In genomic region chrX:11365151-11365550, GRCm38 (mm10) we compare ENCODE assay signal across 42 mouse cellular contexts. TPM values are rescaled to one million over a fixed set of nuclear protein-coding genes. Genes with fewer than 3 reads are reported as not detected.
DNase-seq lines count a peak whose midpoint lies in the region; ATAC-seq and TF ChIP-seq lines count a peak whose summit lies in the region.
"Had no signal": no experiment of that assay in that cellular context is flagged by ENCODE, and none has a peak within 500 bp of the region (broad histone marks: within the 10 kb centered on the region; RNA-seq: fewer than 3 reads in every experiment).

No protein-coding gene starts in this region.

- ATAC-seq in midbrain, embryonic 15.5 days (replicated peaks): peak; percentile 52; the same call in 1 of the 2 replicates
- no peak for ATAC-seq in limb, embryonic 11.5 days (ENCODE audit: insufficient number of reproducible peaks, low FRiP score, low TSS enrichment, low read depth)
- no peak for ATAC-seq in intestine, postnatal 0 days
- no peak for ATAC-seq in frontal cortex, adult (ENCODE audit: low TSS enrichment)
- ATAC-seq: lung, postnatal 0 days had no signal

- no peaks in the 10 kb centered on the region for H3K9me3 ChIP-seq in midbrain, embryonic 15.5 days
- H3K9me3 ChIP-seq in midbrain, embryonic 10.5 days (replicated peaks): no peaks in the 10 kb centered on the region
- H3K9me3 ChIP-seq in embryonic facial prominence, embryonic 10.5 days: no peaks in the 10 kb centered on the region
- H3K9me3 ChIP-seq in limb, embryonic 11.5 days (ENCODE audit: control insufficient read depth, low read length): no peaks in the 10 kb centered on the region
- no peaks in the 10 kb centered on the region for H3K9me3 ChIP-seq in intestine, postnatal 0 days (ENCODE audit: control insufficient read depth)
- H3K9me3 ChIP-seq: embryonic facial prominence, embryonic 12.5 days; hindbrain, embryonic 13.5 days; liver, embryonic 13.5 days; neural tube, embryonic 15.5 days had no signal

- 44% methylated on average over 12 of the region's 12 CpGs for WGBS in midbrain, embryonic 15.5 days
- 73% methylated on average over 12 of the region's 12 CpGs for WGBS in midbrain, embryonic 10.5 days
- 52% methylated on average over 12 of the region's 12 CpGs for WGBS in embryonic facial prominence, embryonic 10.5 days
- 33% methylated on average over 12 of the region's 12 CpGs for WGBS in limb, embryonic 11.5 days
- WGBS in intestine, postnatal 0 days: 58% methylated on average over 12 of the region's 12 CpGs

- no peaks in the 10 kb centered on the region; the same call in 1 of the 2 replicates for H3K4me1 ChIP-seq in midbrain, embryonic 15.5 days
- H3K4me1 ChIP-seq in midbrain, embryonic 10.5 days: no peaks in the 10 kb centered on the region
- peaks cover 9% of the 10 kb centered on the region for H3K4me1 ChIP-seq in embryonic facial prominence, embryonic 10.5 days
- H3K4me1 ChIP-seq in limb, embryonic 11.5 days (ENCODE audit: control insufficient read depth, insufficient read depth, low read length): 0 out of 2 replicates have a peak, but pooled peaks cover 5% of the 10 kb centered on the region
- H3K4me1 ChIP-seq in intestine, postnatal 0 days (replicated peaks; ENCODE audit: control insufficient read depth, insufficient read depth, low read length): no peaks in the 10 kb centered on the region
- H3K4me1 ChIP-seq: liver, embryonic 13.5 days; neural tube, embryonic 15.5 days had no signal

- H3K9ac ChIP-seq in midbrain, embryonic 15.5 days: no peak overlapping the region
- H3K9ac ChIP-seq in limb, embryonic 11.5 days (ENCODE audit: low read length): no peak overlapping the region
- no peak overlapping the region for H3K9ac ChIP-seq in intestine, postnatal 0 days (ENCODE audit: low read depth, low read length)
- H3K9ac ChIP-seq: embryonic facial prominence, embryonic 12.5 days; hindbrain, embryonic 13.5 days; liver, embryonic 13.5 days; neural tube, embryonic 15.5 days had no signal

- TF ChIP-seq CTCF in intestine, postnatal 0 days (IDR thresholded peaks at IDR 0.05; ENCODE audit: low read depth): no peak

- H3K27ac ChIP-seq in midbrain, embryonic 15.5 days: no peak overlapping the region
- no peak overlapping the region for H3K27ac ChIP-seq in midbrain, embryonic 10.5 days (replicated peaks)
- no peak overlapping the region; the same call in 1 of the 2 replicates for H3K27ac ChIP-seq in embryonic facial prominence, embryonic 10.5 days (replicated peaks)
- no peak overlapping the region for H3K27ac ChIP-seq in limb, embryonic 11.5 days (replicated peaks; ENCODE audit: low read depth, low read length)
- no peak overlapping the region for H3K27ac ChIP-seq in intestine, postnatal 0 days (ENCODE audit: low read depth, low read length)
- H3K27ac ChIP-seq: embryonic facial prominence, embryonic 12.5 days; gastrocnemius, adult 2 months; hindbrain, embryonic 13.5 days; layer of hippocampus, adult 2 months; left cerebral cortex, adult 2 months; liver, embryonic 13.5 days; neural tube, embryonic 15.5 days had no signal

- no peaks in the 10 kb centered on the region for H3K36me3 ChIP-seq in midbrain, embryonic 15.5 days (replicated peaks)
- no peaks in the 10 kb centered on the region for H3K36me3 ChIP-seq in midbrain, embryonic 10.5 days
- H3K36me3 ChIP-seq in embryonic facial prominence, embryonic 10.5 days (replicated peaks): no peaks in the 10 kb centered on the region
- H3K36me3 ChIP-seq in limb, embryonic 11.5 days (ENCODE audit: control insufficient read depth, insufficient read depth, low read length): no peaks in the 10 kb centered on the region
- no peaks in the 10 kb centered on the region for H3K36me3 ChIP-seq in intestine, postnatal 0 days (ENCODE audit: control insufficient read depth, insufficient read depth)
- H3K36me3 ChIP-seq: embryonic facial prominence, embryonic 12.5 days; hindbrain, embryonic 13.5 days; liver, embryonic 13.5 days; neural tube, embryonic 15.5 days had no signal

- H3K4me3 ChIP-seq in midbrain, embryonic 15.5 days: no peak overlapping the region
- no peak overlapping the region for H3K4me3 ChIP-seq in midbrain, embryonic 10.5 days
- H3K4me3 ChIP-seq in embryonic facial prominence, embryonic 10.5 days: no peak overlapping the region
- H3K4me3 ChIP-seq in limb, embryonic 11.5 days (ENCODE audit: low read depth, low read length): no peak overlapping the region
- H3K4me3 ChIP-seq in intestine, postnatal 0 days (ENCODE audit: low read depth, low read length): no peak overlapping the region
- H3K4me3 ChIP-seq: embryonic facial prominence, embryonic 12.5 days; gastrocnemius, adult 2 months; hindbrain, embryonic 13.5 days; layer of hippocampus, adult 2 months; left cerebral cortex, adult 2 months; liver, embryonic 13.5 days; megakaryocyte, embryonic 14.5 days; neural tube, embryonic 15.5 days had no signal

- peak; percentile 55 for DNase-seq in heart, adult 11 months
- no peak for DNase-seq in heart, adult 18-20 months
- DNase-seq in midbrain, embryonic 10.5 days (ENCODE audit: low spot score): no peak
- peak; percentile 49 for DNase-seq in embryonic facial prominence, embryonic 10.5 days (ENCODE audit: low spot score)
- peak; percentile 46 for DNase-seq in limb, embryonic 11.5 days (ENCODE audit: low spot score)
- DNase-seq: adrenal gland, adult 2 months; adrenal gland, postnatal 36 days; cerebellum, adult 11 months; cerebellum, adult 9-10 months; cerebellum, postnatal 36 days; gastrocnemius, adult 2 months; gastrocnemius, postnatal 36 days; heart, postnatal 14 days; kidney, adult 2 months; kidney, postnatal 36 days; liver, embryonic 13.5 days; lung, adult 18-20 months; lung, postnatal 4 days; retina, postnatal 1 day; right cerebral cortex, postnatal 14 days had no signal

- no peak overlapping the region for H3K4me2 ChIP-seq in midbrain, embryonic 15.5 days
- no peak overlapping the region for H3K4me2 ChIP-seq in limb, embryonic 11.5 days (ENCODE audit: low read depth, severe bottlenecking)
- no peak overlapping the region for H3K4me2 ChIP-seq in intestine, postnatal 0 days (replicated peaks; ENCODE audit: low read depth)
- H3K4me2 ChIP-seq: embryonic facial prominence, embryonic 12.5 days; hindbrain, embryonic 13.5 days; liver, embryonic 13.5 days; neural tube, embryonic 15.5 days had no signal

- H3K27me3 ChIP-seq in midbrain, embryonic 15.5 days (replicated peaks): 0 out of 2 replicates have a peak, but pooled peaks cover 3% of the 10 kb centered on the region
- peaks cover 92% of the 10 kb centered on the region for H3K27me3 ChIP-seq in midbrain, embryonic 10.5 days (ENCODE audit: low read depth, poor library complexity, severe bottlenecking)
- peaks cover 96% of the 10 kb centered on the region for H3K27me3 ChIP-seq in embryonic facial prominence, embryonic 10.5 days (replicated peaks; ENCODE audit: low read depth, poor library complexity, severe bottlenecking)
- H3K27me3 ChIP-seq in limb, embryonic 11.5 days (ENCODE audit: control insufficient read depth, insufficient read depth, low read length): no peaks in the 10 kb centered on the region
- 0 out of 2 replicates have a peak, but pooled peaks cover under 1% of the 10 kb centered on the region for H3K27me3 ChIP-seq in intestine, postnatal 0 days (replicated peaks; ENCODE audit: control insufficient read depth, insufficient read depth, low read length)
- H3K27me3 ChIP-seq: liver, embryonic 13.5 days had no signal

RNA-seq across cellular contexts. Expression of gene H2al1j, which starts 37.5 kb away (rescaled TPM):
- total RNA-seq in heart, adult 18-20 months (2021): not detected
- polyA plus RNA-seq in midbrain, embryonic 15.5 days (2015; fragmentation: Nextera tagmentation; extraction: Ambion mirVana): not detected in 2 replicates
- not detected in 2 replicates for polyA plus RNA-seq in midbrain, embryonic 10.5 days (2016; fragmentation: Nextera tagmentation; extraction: Ambion mirVana)
- polyA plus RNA-seq in embryonic facial prominence, embryonic 10.5 days (2016; fragmentation: Nextera tagmentation; extraction: Ambion mirVana): not detected in 2 replicates
- not detected in 2 replicates for polyA plus RNA-seq in limb, embryonic 11.5 days (2014; fragmentation: Nextera tagmentation; extraction: Ambion mirVana)
- not detected in 2 replicates for polyA plus RNA-seq in intestine, postnatal 0 days (2015; fragmentation: Nextera tagmentation; extraction: Ambion mirVana)
- total RNA-seq: adrenal gland, adult 2 months; adrenal gland, postnatal 36 days; gastrocnemius, adult 2 months; gastrocnemius, postnatal 36 days; heart, postnatal 14 days; layer of hippocampus, adult 2 months; layer of hippocampus, postnatal 14 days; left cerebral cortex, adult 2 months; left cerebral cortex, postnatal 25 days; monocyte, adult 5-6 weeks had no signal
- polyA plus RNA-seq: adrenal gland, adult 2 months; embryonic facial prominence, embryonic 12.5 days; forebrain, embryonic 11.5 days; heart, embryonic 14.5 days; hindbrain, embryonic 13.5 days; intestine, embryonic 14.5 days; kidney, adult 2 months; kidney, embryonic 16.5 days; limb, embryonic 14.5 days; liver, embryonic 13.5 days; lung, postnatal 0 days; neural tube, embryonic 15.5 days; small intestine, adult 2 months; stomach, embryonic 14.5 days; testis, adult 2 months; thymus, postnatal 0 days had no signal

RNA-seq across cellular contexts. Expression of gene H2al1i, which starts 40.7 kb away (rescaled TPM):
- not detected for total RNA-seq in heart, adult 18-20 months (2021)
- not detected in 2 replicates for polyA plus RNA-seq in midbrain, embryonic 15.5 days (2015; fragmentation: Nextera tagmentation; extraction: Ambion mirVana)
- polyA plus RNA-seq in midbrain, embryonic 10.5 days (2016; fragmentation: Nextera tagmentation; extraction: Ambion mirVana): not detected in 2 replicates
- polyA plus RNA-seq in embryonic facial prominence, embryonic 10.5 days (2016; fragmentation: Nextera tagmentation; extraction: Ambion mirVana): not detected in 2 replicates
- polyA plus RNA-seq in limb, embryonic 11.5 days (2014; fragmentation: Nextera tagmentation; extraction: Ambion mirVana): not detected in 2 replicates
- not detected in 2 replicates for polyA plus RNA-seq in intestine, postnatal 0 days (2015; fragmentation: Nextera tagmentation; extraction: Ambion mirVana)
- total RNA-seq: adrenal gland, adult 2 months; adrenal gland, postnatal 36 days; gastrocnemius, adult 2 months; gastrocnemius, postnatal 36 days; heart, postnatal 14 days; layer of hippocampus, adult 2 months; layer of hippocampus, postnatal 14 days; left cerebral cortex, adult 2 months; left cerebral cortex, postnatal 25 days; monocyte, adult 5-6 weeks had no signal
- polyA plus RNA-seq: adrenal gland, adult 2 months; embryonic facial prominence, embryonic 12.5 days; forebrain, embryonic 11.5 days; heart, embryonic 14.5 days; hindbrain, embryonic 13.5 days; intestine, embryonic 14.5 days; kidney, adult 2 months; kidney, embryonic 16.5 days; limb, embryonic 14.5 days; liver, embryonic 13.5 days; lung, postnatal 0 days; neural tube, embryonic 15.5 days; small intestine, adult 2 months; stomach, embryonic 14.5 days; testis, adult 2 months; thymus, postnatal 0 days had no signal

RNA-seq across cellular contexts. Expression of gene H2al1h, which starts 43.9 kb away (rescaled TPM):
- not detected for total RNA-seq in heart, adult 18-20 months (2021)
- not detected in 2 replicates for polyA plus RNA-seq in midbrain, embryonic 15.5 days (2015; fragmentation: Nextera tagmentation; extraction: Ambion mirVana)
- polyA plus RNA-seq in midbrain, embryonic 10.5 days (2016; fragmentation: Nextera tagmentation; extraction: Ambion mirVana): not detected in 2 replicates
- polyA plus RNA-seq in embryonic facial prominence, embryonic 10.5 days (2016; fragmentation: Nextera tagmentation; extraction: Ambion mirVana): not detected in 2 replicates
- not detected in 2 replicates for polyA plus RNA-seq in limb, embryonic 11.5 days (2014; fragmentation: Nextera tagmentation; extraction: Ambion mirVana)
- polyA plus RNA-seq in intestine, postnatal 0 days (2015; fragmentation: Nextera tagmentation; extraction: Ambion mirVana): not detected in 2 replicates
- total RNA-seq: adrenal gland, adult 2 months; adrenal gland, postnatal 36 days; gastrocnemius, adult 2 months; gastrocnemius, postnatal 36 days; heart, postnatal 14 days; layer of hippocampus, adult 2 months; layer of hippocampus, postnatal 14 days; left cerebral cortex, adult 2 months; left cerebral cortex, postnatal 25 days; monocyte, adult 5-6 weeks had no signal
- polyA plus RNA-seq: adrenal gland, adult 2 months; embryonic facial prominence, embryonic 12.5 days; forebrain, embryonic 11.5 days; heart, embryonic 14.5 days; hindbrain, embryonic 13.5 days; intestine, embryonic 14.5 days; kidney, adult 2 months; kidney, embryonic 16.5 days; limb, embryonic 14.5 days; liver, embryonic 13.5 days; lung, postnatal 0 days; neural tube, embryonic 15.5 days; small intestine, adult 2 months; stomach, embryonic 14.5 days; testis, adult 2 months; thymus, postnatal 0 days had no signal

RNA-seq across cellular contexts. Expression of gene H2al1g, which starts 47.1 kb away (rescaled TPM):
- not detected for total RNA-seq in heart, adult 18-20 months (2021)
- polyA plus RNA-seq in midbrain, embryonic 15.5 days (2015; fragmentation: Nextera tagmentation; extraction: Ambion mirVana): not detected in 2 replicates
- not detected in 2 replicates for polyA plus RNA-seq in midbrain, embryonic 10.5 days (2016; fragmentation: Nextera tagmentation; extraction: Ambion mirVana)
- not detected in 2 replicates for polyA plus RNA-seq in embryonic facial prominence, embryonic 10.5 days (2016; fragmentation: Nextera tagmentation; extraction: Ambion mirVana)
- polyA plus RNA-seq in limb, embryonic 11.5 days (2014; fragmentation: Nextera tagmentation; extraction: Ambion mirVana): not detected in 2 replicates
- polyA plus RNA-seq in intestine, postnatal 0 days (2015; fragmentation: Nextera tagmentation; extraction: Ambion mirVana): not detected in 2 replicates
- total RNA-seq: adrenal gland, adult 2 months; adrenal gland, postnatal 36 days; gastrocnemius, adult 2 months; gastrocnemius, postnatal 36 days; heart, postnatal 14 days; layer of hippocampus, adult 2 months; layer of hippocampus, postnatal 14 days; left cerebral cortex, adult 2 months; left cerebral cortex, postnatal 25 days; monocyte, adult 5-6 weeks had no signal
- polyA plus RNA-seq: adrenal gland, adult 2 months; embryonic facial prominence, embryonic 12.5 days; forebrain, embryonic 11.5 days; heart, embryonic 14.5 days; hindbrain, embryonic 13.5 days; intestine, embryonic 14.5 days; kidney, adult 2 months; kidney, embryonic 16.5 days; limb, embryonic 14.5 days; liver, embryonic 13.5 days; lung, postnatal 0 days; neural tube, embryonic 15.5 days; small intestine, adult 2 months; stomach, embryonic 14.5 days; thymus, postnatal 0 days had no signal

RNA-seq across cellular contexts. Expression of gene H2al1f, which starts 50.2 kb away (rescaled TPM):
- total RNA-seq in heart, adult 18-20 months (2021): not detected
- polyA plus RNA-seq in midbrain, embryonic 15.5 days (2015; fragmentation: Nextera tagmentation; extraction: Ambion mirVana): not detected in 2 replicates
- polyA plus RNA-seq in midbrain, embryonic 10.5 days (2016; fragmentation: Nextera tagmentation; extraction: Ambion mirVana): not detected in 2 replicates
- polyA plus RNA-seq in embryonic facial prominence, embryonic 10.5 days (2016; fragmentation: Nextera tagmentation; extraction: Ambion mirVana): not detected in 2 replicates
- polyA plus RNA-seq in limb, embryonic 11.5 days (2014; fragmentation: Nextera tagmentation; extraction: Ambion mirVana): not detected in 2 replicates
- not detected in 2 replicates for polyA plus RNA-seq in intestine, postnatal 0 days (2015; fragmentation: Nextera tagmentation; extraction: Ambion mirVana)
- total RNA-seq: adrenal gland, adult 2 months; adrenal gland, postnatal 36 days; gastrocnemius, adult 2 months; gastrocnemius, postnatal 36 days; heart, postnatal 14 days; layer of hippocampus, adult 2 months; layer of hippocampus, postnatal 14 days; left cerebral cortex, adult 2 months; left cerebral cortex, postnatal 25 days; monocyte, adult 5-6 weeks had no signal
- polyA plus RNA-seq: adrenal gland, adult 2 months; embryonic facial prominence, embryonic 12.5 days; forebrain, embryonic 11.5 days; heart, embryonic 14.5 days; hindbrain, embryonic 13.5 days; intestine, embryonic 14.5 days; kidney, adult 2 months; kidney, embryonic 16.5 days; limb, embryonic 14.5 days; liver, embryonic 13.5 days; lung, postnatal 0 days; neural tube, embryonic 15.5 days; small intestine, adult 2 months; stomach, embryonic 14.5 days; testis, adult 2 months; thymus, postnatal 0 days had no signal

Comparison
In these comparisons a context has a peak if more than half of its experiments do, and no peak if none do; other contexts are left out.
1. DNase-seq: peak in heart, adult 11 months (single experiment), embryonic facial prominence, embryonic 10.5 days (single experiment) and limb, embryonic 11.5 days (single experiment); none in heart, adult 18-20 months (0 of 2) and midbrain, embryonic 10.5 days (single experiment).